Comparison of ENCODE assay signal across 10 mouse cellular contexts in the genomic region with DNA sequence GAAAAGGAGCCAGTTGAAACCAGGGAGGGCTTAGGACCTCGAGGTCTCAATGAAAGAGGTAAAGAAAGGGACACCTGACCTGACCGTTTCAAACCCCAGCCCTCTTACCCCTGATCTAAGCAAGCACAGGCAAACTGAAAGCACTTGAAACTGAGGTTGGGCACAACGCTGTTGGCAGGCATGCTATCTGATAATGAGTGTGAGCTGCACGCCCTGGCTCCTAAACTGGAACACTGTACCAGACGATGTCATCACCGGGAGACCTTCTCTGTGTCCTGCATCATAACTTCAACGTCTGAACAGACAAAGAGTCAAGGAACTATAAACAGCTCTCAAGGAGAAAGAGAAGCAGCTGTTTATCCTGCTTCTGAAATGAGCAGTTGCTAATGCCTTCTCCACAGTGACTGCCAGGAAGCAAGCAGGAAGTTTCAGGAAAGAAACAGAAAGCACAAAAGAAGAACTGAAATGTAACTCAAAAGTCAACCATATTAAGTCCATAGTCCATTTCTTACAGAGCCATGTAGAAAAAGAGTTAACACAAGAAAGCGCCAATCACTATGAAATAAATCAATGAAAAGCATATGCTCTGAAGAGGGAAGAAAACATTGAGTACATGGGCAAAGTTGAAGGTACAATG.
A peak's percentile ranks its signal among the peaks of the same experiment; 100 is the strongest.
DNase-seq lines count a peak whose midpoint lies in the region; ATAC-seq and TF ChIP-seq lines count a peak whose summit lies in the region.
"Had no signal": no experiment of that assay in that cellular context is flagged by ENCODE, and none has a peak within 500 bp of the region (broad histone marks: within the 10 kb centered on the region; RNA-seq: fewer than 3 reads in every experiment).

No protein-coding gene starts in this region.

- intact Hi-C loops in gastrocnemius, postnatal 36 days (cut with DNase I) = no loop called here

- CTCF ChIA-PET in Patski (lab: Charles Lee) = no interaction called here

- in situ Hi-C loops in Patski (cut with MboI; ENCODE audit: low pct_unique_long_range_greater_than_20kb) = no loop called here

- POLR2A ChIA-PET in Patski (lab: Charles Lee) = interaction anchor here (0.6 kb wide), 1 partner anchor 189 kb away, joined by 3 read pairs; no protein-coding TSS in a partner anchor

- peak overlapping the region; percentile 34; the same call in 1 of the 2 replicates for H3K9ac ChIP-seq in heart, embryonic 16.5 days (ENCODE audit: low read length)
- H3K9ac ChIP-seq: hindbrain, embryonic 12.5 days had no signal

- no peaks in the 10 kb centered on the region for H3K36me3 ChIP-seq in heart, embryonic 16.5 days (ENCODE audit: control insufficient read depth, insufficient read depth)
- H3K36me3 ChIP-seq: hindbrain, embryonic 12.5 days had no signal

- peak overlapping the region; percentile 62 for H3K4me2 ChIP-seq in heart, embryonic 16.5 days (ENCODE audit: low read depth, low read length)
- H3K4me2 ChIP-seq: hindbrain, embryonic 12.5 days had no signal

- H3K9me3 ChIP-seq in heart, embryonic 16.5 days (replicated peaks; ENCODE audit: control insufficient read depth, low read length) = no peaks in the 10 kb centered on the region
- H3K9me3 ChIP-seq: hindbrain, embryonic 12.5 days had no signal

- WGBS in heart, embryonic 16.5 days = 17% methylated on average over 8 of the region's 8 CpGs

- no peak for TF ChIP-seq CTCF in Patski (IDR thresholded peaks at IDR 0.05)

- H3K4me1 ChIP-seq in heart, embryonic 16.5 days (ENCODE audit: control insufficient read depth, insufficient read depth, low read length) = peaks cover 7% of the 10 kb centered on the region
- H3K4me1 ChIP-seq: hindbrain, embryonic 12.5 days had no signal

- ATAC-seq in Patski = peak; percentile 44
- ATAC-seq in heart, embryonic 16.5 days (replicated peaks; ENCODE audit: extremely low read depth, insufficient read depth, low FRiP score) = peak; percentile 87; the same call in 1 of the 2 replicates
- ATAC-seq in monocyte, adult 5-6 weeks (replicated peaks; ENCODE audit: insufficient number of reproducible peaks, low FRiP score, low TSS enrichment, poor library complexity, severe bottlenecking) = no peak

- DNase-seq in adrenal gland, postnatal 14 days = peak; percentile 6
- DNase-seq in adrenal gland, postnatal 10 days = no peak
- DNase-seq in Patski (ENCODE audit: low read depth, low spot score) = no peak
- peak; percentile 26 for DNase-seq in lung, postnatal 10 days
- no peak for DNase-seq in gastrocnemius, postnatal 36 days
- no peak for DNase-seq in layer of hippocampus, adult 9-10 months (ENCODE audit: low spot score)
- DNase-seq: embryo, embryonic 11 days had no signal

- H3K4me3 ChIP-seq in heart, embryonic 16.5 days (ENCODE audit: low read length) = peak overlapping the region; percentile 34
- H3K4me3 ChIP-seq: hindbrain, embryonic 12.5 days had no signal

- peak overlapping the region; percentile 73 for H3K27ac ChIP-seq in heart, embryonic 16.5 days (ENCODE audit: low read length)
- H3K27ac ChIP-seq: hindbrain, embryonic 12.5 days had no signal

- no peaks in the 10 kb centered on the region for H3K27me3 ChIP-seq in Patski
- H3K27me3 ChIP-seq in heart, embryonic 16.5 days (ENCODE audit: control insufficient read depth, insufficient read depth, low read length) = no peaks in the 10 kb centered on the region
- H3K27me3 ChIP-seq: hindbrain, embryonic 12.5 days had no signal

Comparison
In these comparisons a context has a peak if more than half of its experiments do, and no peak if none do; other contexts are left out.
1. DNase-seq: peak in adrenal gland, postnatal 14 days (single experiment) and lung, postnatal 10 days (single experiment); none in adrenal gland, postnatal 10 days (single experiment), Patski (single experiment), gastrocnemius, postnatal 36 days (0 of 2) and layer of hippocampus, adult 9-10 months (single experiment).